ENCODE assay signal across 10 mouse cellular contexts in genomic region chr17:47748791-47749553, GRCm38 (mm10). TPM values are rescaled to one million over a fixed set of nuclear protein-coding genes. Genes with fewer than 3 reads are reported as not detected.
A peak's percentile ranks its signal among the peaks of the same experiment; 100 is the strongest.
DNase-seq lines count a peak whose midpoint lies in the region; ATAC-seq lines count a peak whose summit lies in the region.
"Had no signal": no experiment of that assay in that cellular context is flagged by ENCODE, and none has a peak within 500 bp of the region (broad histone marks: within the 10 kb centered on the region; RNA-seq: fewer than 3 reads in every experiment).

No protein-coding gene starts in this region.

- peak overlapping the region; percentile 79 for H3K27ac ChIP-seq in heart, embryonic 10.5 days
- peak overlapping the region; percentile 33; the same call in 1 of the 2 replicates for H3K27ac ChIP-seq in limb, embryonic 15.5 days

- DNase-seq in adrenal gland, adult 2 months: peak; percentile 63
- no peak for DNase-seq in adrenal gland, postnatal 4 days (ENCODE audit: low spot score in 2 of 2)
- DNase-seq in 3134 (ENCODE audit: extremely low read depth, insufficient read length, low spot score): peak; percentile 79
- no peak for DNase-seq in heart, embryonic 10.5 days (ENCODE audit: low spot score)
- no peak for DNase-seq in frontal cortex, adult 2 months (ENCODE audit: extremely low spot score in 1 of 2, low spot score in 1 of 2)
- no peak for DNase-seq in layer of hippocampus, adult 18-20 months (ENCODE audit: low spot score in 2 of 2)
- DNase-seq in layer of hippocampus, adult 11-12 months (ENCODE audit: low spot score): no peak

- 49% methylated on average over 14 of the region's 14 CpGs for WGBS in heart, embryonic 10.5 days
- whole genome bisulfite sequencing in limb, embryonic 15.5 days: 52% methylated on average over 14 of the region's 14 CpGs

- no peak overlapping the region for H3K9ac ChIP-seq in limb, embryonic 15.5 days

- no peak overlapping the region for H3K4me3 ChIP-seq in heart, embryonic 10.5 days
- no peak overlapping the region for H3K4me3 ChIP-seq in limb, embryonic 15.5 days

- H3K36me3 ChIP-seq in heart, embryonic 10.5 days: peaks cover 16% of the 10 kb centered on the region; the same call in 1 of the 2 replicates
- H3K36me3 ChIP-seq in limb, embryonic 15.5 days: 0 out of 2 replicates have a peak, but pooled peaks cover 6% of the 10 kb centered on the region

- H3K4me2 ChIP-seq in limb, embryonic 15.5 days: no peak overlapping the region

- peaks cover 41% of the 10 kb centered on the region for H3K4me1 ChIP-seq in heart, embryonic 10.5 days
- H3K4me1 ChIP-seq in limb, embryonic 15.5 days: peaks cover 11% of the 10 kb centered on the region

- H3K9me3 ChIP-seq in heart, embryonic 10.5 days: peaks cover 3% of the 10 kb centered on the region; the same call in 1 of the 2 replicates
- no peaks in the 10 kb centered on the region for H3K9me3 ChIP-seq in limb, embryonic 15.5 days

- ATAC-seq in limb, embryonic 15.5 days (ENCODE audit: insufficient number of reproducible peaks, low FRiP score, low TSS enrichment, low read depth): peak; percentile 64; the same call in 1 of the 2 replicates

- no peaks in the 10 kb centered on the region for H3K27me3 ChIP-seq in heart, embryonic 10.5 days (ENCODE audit: insufficient read depth, poor library complexity, severe bottlenecking)
- no peaks in the 10 kb centered on the region for H3K27me3 ChIP-seq in limb, embryonic 15.5 days

RNA-seq across cellular contexts. Expression of gene Tfeb, which starts 12.1 kb away (rescaled TPM):
- 10 to 100 TPM; 14.7 to 24.5 TPM for total RNA-seq in adrenal gland, adult 2 months (2021)
- 65.7 and 100.0 TPM in 2 replicates for polyA plus RNA-seq in adrenal gland, adult 2 months (2012; rRNA removed)
- 10 to 100 TPM; 22.1 to 22.3 TPM for total RNA-seq in adrenal gland, postnatal 4 days (2021)
- polyA plus RNA-seq in heart, embryonic 10.5 days (2016; fragmentation: Nextera tagmentation; extraction: Ambion mirVana): 15.3 and 19.3 TPM in 2 replicates
- 13.0 and 14.1 TPM in 2 replicates for polyA plus RNA-seq in limb, embryonic 15.5 days (2015; fragmentation: Nextera tagmentation; extraction: Ambion mirVana)
- polyA plus RNA-seq in frontal cortex, adult 2 months (2012; rRNA removed): 9.5 and 9.9 TPM in 2 replicates
- total RNA-seq in layer of hippocampus, adult 18-20 months (2021): 10 to 100 TPM; 11.2 to 11.9 TPM

RNA-seq across cellular contexts. Expression of gene Pgc, which starts 22.3 kb away (rescaled TPM):
- total RNA-seq in adrenal gland, adult 2 months (2021): not detected
- 1.6 and 27.4 TPM in 2 replicates for polyA plus RNA-seq in adrenal gland, adult 2 months (2012; rRNA removed)
- not detected for total RNA-seq in adrenal gland, postnatal 4 days (2021)
- polyA plus RNA-seq in heart, embryonic 10.5 days (2016; fragmentation: Nextera tagmentation; extraction: Ambion mirVana): 0.49 and 0.67 TPM in 2 replicates
- 0.10 and 0.16 TPM in 2 replicates for polyA plus RNA-seq in limb, embryonic 15.5 days (2015; fragmentation: Nextera tagmentation; extraction: Ambion mirVana)
- polyA plus RNA-seq in frontal cortex, adult 2 months (2012; rRNA removed): not detected in 2 replicates
- not detected for total RNA-seq in layer of hippocampus, adult 18-20 months (2021)
- polyA plus RNA-seq: brain, embryonic 14.5 days; limb, embryonic 11.5 days had no signal

RNA-seq across cellular contexts. Expression of gene Prickle4, which starts 54.4 kb away (rescaled TPM):
- 1 to 10 TPM; 3.5 to 3.7 TPM for total RNA-seq in adrenal gland, adult 2 months (2021)
- 10.6 and 13.7 TPM in 2 replicates for polyA plus RNA-seq in adrenal gland, adult 2 months (2012; rRNA removed)
- total RNA-seq in adrenal gland, postnatal 4 days (2021): 1 to 10 TPM; 1.4 to 2.6 TPM
- polyA plus RNA-seq in heart, embryonic 10.5 days (2016; fragmentation: Nextera tagmentation; extraction: Ambion mirVana): 0.79 TPM in 1 of 2 replicates, not detected in the other
- 0.27 TPM in 1 of 2 replicates, not detected in the other for polyA plus RNA-seq in limb, embryonic 15.5 days (2015; fragmentation: Nextera tagmentation; extraction: Ambion mirVana)
- 1.0 TPM in 1 of 2 replicates, not detected in the other for polyA plus RNA-seq in frontal cortex, adult 2 months (2012; rRNA removed)
- 1 to 10 TPM; 2.3 to 3.4 TPM for total RNA-seq in layer of hippocampus, adult 18-20 months (2021)

RNA-seq across cellular contexts. Expression of gene Gm21981, which starts 54.7 kb away (rescaled TPM):
- total RNA-seq in adrenal gland, adult 2 months (2021): under 1 TPM; 0.43 to 0.86 TPM
- polyA plus RNA-seq in adrenal gland, adult 2 months (2012; rRNA removed): 0.44 and 1.1 TPM in 2 replicates
- 1 to 10 TPM; 1.5 to 1.7 TPM for total RNA-seq in adrenal gland, postnatal 4 days (2021)
- 0.14 and 0.16 TPM in 2 replicates for polyA plus RNA-seq in heart, embryonic 10.5 days (2016; fragmentation: Nextera tagmentation; extraction: Ambion mirVana)
- polyA plus RNA-seq in limb, embryonic 15.5 days (2015; fragmentation: Nextera tagmentation; extraction: Ambion mirVana): 0.13 and 0.41 TPM in 2 replicates
- 4.3 and 6.6 TPM in 2 replicates for polyA plus RNA-seq in frontal cortex, adult 2 months (2012; rRNA removed)
- total RNA-seq in layer of hippocampus, adult 18-20 months (2021): 1 to 10 TPM; 4.3 to 4.7 TPM

Comparison
In these comparisons a context has a peak if more than half of its experiments do, and no peak if none do; other contexts are left out.
1. DNase-seq: peak in adrenal gland, adult 2 months (single experiment) and 3134 (single experiment); none in adrenal gland, postnatal 4 days (0 of 2), heart, embryonic 10.5 days (single experiment), frontal cortex, adult 2 months (0 of 2), layer of hippocampus, adult 18-20 months (0 of 2) and layer of hippocampus, adult 11-12 months (single experiment).